Mouse (Mus musculus) cerebellum, adult 2 months (tissue): ENCODE measurements around the gene Vegfa.

Experiments
- CTCF ChIP-seq: fragments of 200-500 bp; IDR thresholded peaks from 2 replicates; pipeline ENCODE4 v1.5.1; 2011; ENCODE audit warnings: low read depth, mild to moderate bottlenecking, control low read depth, low read length, moderate library complexity, borderline replicate concordance; ENCODE audit not compliant: insufficient read depth
- POLR2A ChIP-seq: fragments of 200-500 bp; IDR thresholded peaks from 2 replicates; pipeline ENCODE4 v1.6.1; 2011; ENCODE audit warnings: low read length, control low read depth, borderline replicate concordance; ENCODE audit not compliant: insufficient read depth

- TF ChIP-seq CTCF: no peak
- TF ChIP-seq POLR2A: no peak
Observed at GRCm38 (mm10) chr17:46075116-46075485, 42.9 kb upstream of the Vegfa start.
